Mouse (Mus musculus) T-helper 17 cell (primary cell): ENCODE data around the gene Rho.

Source experiments
- in situ Hi-C, 2 experiments: fragments of 300-600 bp; cut with MboI, MseI; formaldehyde crosslinking; loops; 1 replicate in 1 of 2; 2 replicates in 1 of 2; pipeline ENCODE4 v1.15.1; 2025; ENCODE audit warnings: high pct_unique_total_duplicates in 2 of 2

The Rho gene

GRCm38 (mm10) chr6:115913482-115913881 is 18.1 kb upstream of the Rho start:
- in situ Hi-C loops = no loop called here

- in situ Hi-C loops = no loop called here
Measured at GRCm38 (mm10) chr6:115914511-115915202, 16.9 kb upstream of the Rho start.

GRCm38 (mm10) chr6:115915601-115916445 is 15.7 kb upstream of the Rho start:
- in situ Hi-C loops = no loop called here

- in situ Hi-C loops = no loop called here
Measured at GRCm38 (mm10) chr6:115916611-115917010, 14.9 kb upstream of the Rho start.

GRCm38 (mm10) chr6:115918615-115919014 is 12.9 kb upstream of the Rho start:
- in situ Hi-C loops = no loop called here

- in situ Hi-C loops = loop anchor here in 1 of 2 experiments (10.0 kb wide), 1 partner anchor 365 kb away; no protein-coding TSS in a partner anchor
Measured at GRCm38 (mm10) chr6:115919876-115920275, 11.7 kb upstream of the Rho start.

GRCm38 (mm10) chr6:115924829-115925228 is 6.7 kb upstream of the Rho start:
- in situ Hi-C loops = loop anchor here in 1 of 2 experiments (10.0 kb wide), 1 partner anchor 370 kb away; no protein-coding TSS in a partner anchor

- in situ Hi-C loops = loop anchor here in 1 of 2 experiments (10.0 kb wide), 1 partner anchor 372 kb away; no protein-coding TSS in a partner anchor
Measured at GRCm38 (mm10) chr6:115926416-115926815, 5.1 kb upstream of the Rho start.

- in situ Hi-C loops = loop anchor here in 1 of 2 experiments (10.0 kb wide), 1 partner anchor 373 kb away; no protein-coding TSS in a partner anchor
Measured at GRCm38 (mm10) chr6:115927292-115928242, 4.0 kb upstream of the Rho start.

GRCm38 (mm10) chr6:115930018-115930417 is 1.5 kb upstream of the Rho start:
- in situ Hi-C loops = no loop called here

GRCm38 (mm10) chr6:115932391-115932790 is 843 bp downstream of the Rho start:
- in situ Hi-C loops = no loop called here

- in situ Hi-C loops = no loop called here
Measured at GRCm38 (mm10) chr6:115935544-115935943, 4.0 kb downstream of the Rho start.

- in situ Hi-C loops = no loop called here
Measured at GRCm38 (mm10) chr6:115938011-115938410, 6.5 kb downstream of the Rho start.

- in situ Hi-C loops = no loop called here
Measured at GRCm38 (mm10) chr6:115938798-115939197, 7.2 kb downstream of the Rho start.

GRCm38 (mm10) chr6:115940603-115941002 is 9.1 kb downstream of the Rho start:
- in situ Hi-C loops = no loop called here

- in situ Hi-C loops = no loop called here
Measured at GRCm38 (mm10) chr6:115941128-115941527, 9.6 kb downstream of the Rho start.

GRCm38 (mm10) chr6:115943498-115944427 is 12.2 kb downstream of the Rho start:
- in situ Hi-C loops = no loop called here

GRCm38 (mm10) chr6:115944638-115945037 is 13.1 kb downstream of the Rho start, which contains the start of gene H1foo:
H1foo (plus strand) TSS chr6:115944938.
- in situ Hi-C loops = no loop called here

GRCm38 (mm10) chr6:115945633-115946032 is 14.1 kb downstream of the Rho start:
- in situ Hi-C loops = no loop called here

- in situ Hi-C loops = no loop called here
Measured at GRCm38 (mm10) chr6:115946389-115946788, 14.8 kb downstream of the Rho start.
